Mouse (Mus musculus) bone marrow macrophage, adult 2 months (primary cell): ENCODE measurements around the gene Nf2. TPM values are rescaled to one million over a fixed set of nuclear protein-coding genes. Genes with fewer than 3 reads are reported as not detected.

Experiments used
- H3K27ac ChIP-seq: 2 replicates; pipeline ENCODE4 v1.5.1; 2012; ENCODE audit warnings: low read depth, low read length; ENCODE audit not compliant: insufficient read depth
- H3K4me1 ChIP-seq: 2 replicates; pipeline ENCODE4 v1.6.1; 2012; ENCODE audit warnings: low read length; ENCODE audit not compliant: control insufficient read depth, insufficient read depth
- H3K4me3 ChIP-seq: 2 replicates; pipeline ENCODE4 v1.5.1; 2012; ENCODE audit warnings: mild to moderate bottlenecking, low read length, moderate library complexity; ENCODE audit not compliant: insufficient read depth
- CTCF ChIP-seq: IDR thresholded peaks from 2 replicates; pipeline ENCODE4 v1.5.1; 2012; ENCODE audit warnings: low read depth, mild to moderate bottlenecking, low read length, moderate library complexity
- POLR2A ChIP-seq: IDR thresholded peaks from 2 replicates; pipeline ENCODE4 v1.6.1; 2012; ENCODE audit warnings: mild to moderate bottlenecking, low read depth, low read length, borderline replicate concordance
- polyA plus RNA-seq: library from polyadenylated mRNA; stranded (reverse); fragments of >200 nt; gene quantifications from 2 replicates; pipeline ENCODE4 v1.2.4, GENCODE M21; 2012; ENCODE audit not compliant: missing spikeins, insufficient read depth, insufficient read length

Nf2 gene
- polyA plus RNA-seq, 1 experiment: 76.8 TPM

DNA sequence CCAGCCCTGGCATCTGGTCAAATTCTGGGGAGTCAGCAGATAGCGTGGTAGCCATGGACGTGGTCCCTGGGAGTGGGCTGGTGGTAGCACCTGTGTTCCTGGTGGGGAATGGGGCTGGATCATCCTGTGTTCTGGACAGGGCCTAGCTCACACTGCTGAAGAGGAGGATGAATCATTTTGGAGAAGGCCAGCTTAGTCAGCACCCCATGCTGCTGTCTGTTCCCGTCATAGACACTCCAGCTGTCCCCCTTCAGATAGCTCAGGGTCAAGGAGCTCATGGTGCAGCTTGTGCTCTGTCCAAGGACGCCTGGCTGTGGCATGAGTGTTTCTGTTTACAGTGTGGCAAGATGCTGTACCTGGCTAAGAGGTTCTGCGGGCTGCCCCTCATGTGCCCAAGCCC is 130.8 kb downstream of the Nf2 start:
- Histone ChIP-seq H3K4me1 (peaks cover 28% of the 10 kb centered on the region), H3K27ac (no peak overlapping the region), H3K4me3 (no peak overlapping the region)
- no peak for TF ChIP-seq POLR2A
- no peak for TF ChIP-seq CTCF

DNA sequence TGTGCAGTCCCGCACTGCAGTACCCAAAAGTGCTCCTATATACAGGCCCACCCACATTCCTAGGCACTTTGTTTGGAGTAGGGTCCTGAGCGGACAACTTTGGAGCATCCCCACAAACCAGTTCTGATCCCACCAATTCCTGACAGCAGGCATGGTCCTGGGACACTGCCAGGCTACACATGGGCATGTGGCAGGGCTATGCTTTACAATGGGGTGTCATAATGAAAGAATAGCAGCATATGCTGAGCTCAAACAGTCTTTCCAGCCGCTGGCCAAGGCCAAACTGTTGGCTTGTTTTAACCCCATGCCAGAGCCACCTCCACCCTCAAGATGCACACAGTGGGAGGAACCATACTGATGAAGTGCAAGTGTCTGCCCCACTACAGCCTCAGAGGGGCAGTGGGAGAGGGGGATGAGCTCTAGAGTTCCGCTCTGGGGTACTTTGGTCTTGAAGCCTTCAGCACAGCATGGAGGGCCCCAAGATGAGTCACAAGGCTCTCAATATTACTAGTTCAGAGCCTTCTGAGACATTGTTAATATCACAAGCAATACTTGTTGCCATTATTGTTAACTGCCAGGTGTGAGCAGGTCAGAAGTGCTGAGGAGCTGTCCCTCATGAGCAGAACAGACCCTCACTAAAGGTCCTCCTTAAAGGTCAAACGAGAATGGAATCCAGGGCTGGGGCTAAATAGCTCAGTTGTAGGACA is 132.7 kb downstream of the Nf2 start:
- no peak overlapping the region for H3K27ac ChIP-seq
- peaks cover 30% of the 10 kb centered on the region for H3K4me1 ChIP-seq
- no peak overlapping the region for H3K4me3 ChIP-seq
- TF ChIP-seq POLR2A (no peak), CTCF (no peak)

Other genes starting within 250 kb of the Nf2 start
- not detected in 2 replicates for gene Gm11032, start 229.5 kb downstream of the Nf2 start, polyA plus RNA-seq
- 34.2 and 36.5 TPM in 2 replicates for gene Ascc2, start 211.8 kb downstream of the Nf2 start, polyA plus RNA-seq
- gene Uqcr10, start 145.2 kb downstream of the Nf2 start, polyA plus RNA-seq: 209 and 211 TPM in 2 replicates
- 34.0 and 36.1 TPM in 2 replicates for gene Zmat5, start 144.9 kb downstream of the Nf2 start, polyA plus RNA-seq
- not detected in 2 replicates for gene Cabp7, start 102.8 kb downstream of the Nf2 start, polyA plus RNA-seq
- gene Nipsnap1, start 24.4 kb upstream of the Nf2 start, polyA plus RNA-seq: 7.7 TPM in 2 replicates
- gene Thoc5, start 45.8 kb upstream of the Nf2 start, polyA plus RNA-seq: 23.0 and 23.3 TPM in 2 replicates
- not detected in 2 replicates for gene Nefh, start 98.5 kb upstream of the Nf2 start, polyA plus RNA-seq
- 165 and 185 TPM in 2 replicates for gene Ap1b1, start 137.3 kb upstream of the Nf2 start, polyA plus RNA-seq
- not detected in 2 replicates for gene Rasl10a, start 208.6 kb upstream of the Nf2 start, polyA plus RNA-seq
- gene Gas2l1, start 215.8 kb upstream of the Nf2 start, polyA plus RNA-seq: 42.0 and 44.9 TPM in 2 replicates
- gene Rhbdd3, start 249.4 kb upstream of the Nf2 start, polyA plus RNA-seq: 15.0 and 20.6 TPM in 2 replicates
- 433 and 488 TPM in 2 replicates for gene Ewsr1, start 249.7 kb upstream of the Nf2 start, polyA plus RNA-seq